Mouse (Mus musculus) intestine, embryonic 16.5 days (tissue): ENCODE results near the gene Pbp2. TPM values are rescaled to one million over a fixed set of nuclear protein-coding genes. Genes with fewer than 3 reads are reported as not detected.

ENCODE experiments used
- ATAC-seq: fragments of 200-750 bp; cut with Nextera tagmentation; 2 replicates; pipeline ENCODE4 v1.8.0; 2017; ENCODE audit warnings: moderate TSS enrichment, moderate library complexity
- H3K27ac ChIP-seq: fragments of 300-500 bp; sonication (generic); 2 replicates; pipeline ENCODE4 v1.5.1; 2014; ENCODE audit warnings: mild to moderate bottlenecking, low read length
- H3K27me3 ChIP-seq: fragments of 300-500 bp; sonication (generic); replicated peaks from 2 replicates; pipeline ENCODE4 v1.6.1; 2014; ENCODE audit warnings: low read length, control low read depth, mixed read lengths; ENCODE audit not compliant: control insufficient read depth, insufficient read depth
- H3K36me3 ChIP-seq: fragments of 300-500 bp; sonication (generic); 2 replicates; pipeline ENCODE4 v1.6.1; 2014; ENCODE audit warnings: low read length, control low read depth; ENCODE audit not compliant: control insufficient read depth, insufficient read depth
- H3K4me1 ChIP-seq: fragments of 300-500 bp; sonication (generic); 2 replicates; pipeline ENCODE4 v1.6.1; 2014; ENCODE audit warnings: low read length, control low read depth, mixed read lengths; ENCODE audit not compliant: control insufficient read depth, insufficient read depth
- H3K4me2 ChIP-seq: fragments of 300-500 bp; sonication (generic); 2 replicates; pipeline ENCODE4 v1.6.1; 2014; ENCODE audit warnings: low read depth, low read length, control low read depth
- H3K4me3 ChIP-seq: fragments of 300-500 bp; sonication (generic); 2 replicates; pipeline ENCODE4 v1.5.1; 2014; ENCODE audit warnings: mild to moderate bottlenecking, low read length
- H3K9ac ChIP-seq: fragments of 300-500 bp; sonication (generic); 2 replicates; pipeline ENCODE4 v1.6.1; 2014; ENCODE audit warnings: low read depth, low read length
- H3K9me3 ChIP-seq: fragments of 300-500 bp; sonication (generic); 2 replicates; pipeline ENCODE4 v1.6.1; 2016; ENCODE audit warnings: low read length, control low read depth; ENCODE audit not compliant: control insufficient read depth
- whole genome bisulfite sequencing: fragments of 180-500 bp; shearing (Covaris S2); extraction: QIAGEN DNeasy Blood & Tissue Kit; methylation state at CpG from one replicate; pipeline ENCODE4 v1.1.7; 2014; 5-methylcytosine and 5-hydroxymethylcytosine counted together
- polyA plus RNA-seq: library from polyadenylated mRNA; unstranded; fragments of >200 nt; fragmentation: Nextera tagmentation; extraction: Ambion mirVana; gene quantifications from 2 replicates; pipeline ENCODE4 v1.2.1, GENCODE M21; 2015

Gene Pbp2
- polyA plus RNA-seq, 1 experiment from 2014 or later = 0.10 TPM

DNA sequence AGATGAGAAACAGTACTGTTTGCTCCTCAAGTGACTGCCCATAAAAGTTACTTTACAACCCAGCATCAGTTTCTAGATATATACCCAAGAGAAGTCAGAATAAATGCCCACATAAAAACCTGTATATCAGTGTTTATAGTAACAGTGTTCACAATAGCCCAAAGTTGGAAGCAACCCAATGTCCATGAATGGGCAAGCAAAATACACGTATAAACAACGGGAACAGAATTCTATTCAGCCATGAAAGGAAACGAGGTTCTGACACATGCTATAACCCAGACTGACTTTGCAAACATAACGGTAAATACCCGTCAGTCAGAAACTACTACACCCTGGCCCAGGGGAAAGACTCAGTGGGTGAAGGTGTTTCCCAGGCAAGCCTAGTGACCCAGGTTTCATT, 1.8 kb upstream of the Pbp2 start:
- WGBS = 63% methylated on average over 5 of the region's 5 CpGs
- Histone ChIP-seq H3K9me3 (no peaks in the 10 kb centered on the region; the same call in 1 of the 2 replicates), H3K4me1 (no peaks in the 10 kb centered on the region; the same call in 1 of the 2 replicates)

GRCm38 (mm10) chr6:135304576-135305260, 5.5 kb downstream of the Pbp2 start:
- Histone ChIP-seq H3K4me3 (no peak overlapping the region), H3K27me3 (no peaks in the 10 kb centered on the region), H3K36me3 (no peaks in the 10 kb centered on the region), H3K9ac (no peak overlapping the region), H3K9me3 (no peaks in the 10 kb centered on the region; the same call in 1 of the 2 replicates), H3K4me2 (no peak overlapping the region), H3K4me1 (peaks cover 2% of the 10 kb centered on the region; the same call in 1 of the 2 replicates), H3K27ac (no peak overlapping the region)
- WGBS = 47% methylated on average over 7 of the region's 7 CpGs
- ATAC-seq = peak; percentile 68

More for the DNA sequence above, 1.8 kb upstream of the Pbp2 start:
- H3K36me3 ChIP-seq = no peaks in the 10 kb centered on the region
- no peak for ATAC-seq
- no peak overlapping the region for H3K4me3 ChIP-seq
- H3K27ac ChIP-seq = no peak overlapping the region
- H3K9ac ChIP-seq = no peak overlapping the region
- no peak overlapping the region for H3K4me2 ChIP-seq
- no peaks in the 10 kb centered on the region for H3K27me3 ChIP-seq

- 62% methylated on average over 10 of the region's 10 CpGs for WGBS
- Histone ChIP-seq H3K27ac (no peak overlapping the region), H3K4me3 (no peak overlapping the region), H3K9ac (no peak overlapping the region), H3K9me3 (no peaks in the 10 kb centered on the region), H3K4me1 (peaks cover 2% of the 10 kb centered on the region; the same call in 1 of the 2 replicates), H3K4me2 (no peak overlapping the region), H3K27me3 (no peaks in the 10 kb centered on the region), H3K36me3 (no peaks in the 10 kb centered on the region)
- ATAC-seq = peak; percentile 64
These were observed 7.6 kb downstream of the Pbp2 start for GRCm38 (mm10) chr6:135302421-135303125.

DNA sequence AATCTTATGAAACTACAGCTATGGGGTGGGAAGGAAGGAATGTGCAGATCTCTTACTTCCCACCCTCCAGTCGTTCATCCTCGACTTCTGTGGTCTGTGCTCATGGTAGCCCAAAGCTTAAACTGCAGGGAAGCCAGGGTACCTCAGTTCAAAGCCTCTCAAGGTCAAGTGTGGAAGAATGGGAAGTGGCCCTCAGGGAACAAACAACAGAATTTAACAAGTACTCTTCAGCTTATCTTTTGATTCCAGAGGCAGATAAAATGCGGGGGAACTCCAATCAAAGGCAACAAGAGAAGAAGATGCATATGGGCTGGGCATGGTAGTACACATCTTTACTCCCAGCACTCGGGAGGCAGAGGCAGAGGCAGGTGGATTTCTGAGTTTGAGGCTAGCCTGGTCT, 9.7 kb downstream of the Pbp2 start:
- H3K9ac ChIP-seq = no peak overlapping the region
- H3K36me3 ChIP-seq = no peaks in the 10 kb centered on the region
- ATAC-seq = no peak
- H3K4me3 ChIP-seq = no peak overlapping the region
- H3K4me2 ChIP-seq = no peak overlapping the region
- WGBS = 83% methylated on average over 4 of the region's 4 CpGs
- H3K27me3 ChIP-seq = no peaks in the 10 kb centered on the region
- H3K9me3 ChIP-seq = no peaks in the 10 kb centered on the region
- no peak overlapping the region for H3K27ac ChIP-seq
- H3K4me1 ChIP-seq = peaks cover 2% of the 10 kb centered on the region; the same call in 1 of the 2 replicates

DNA sequence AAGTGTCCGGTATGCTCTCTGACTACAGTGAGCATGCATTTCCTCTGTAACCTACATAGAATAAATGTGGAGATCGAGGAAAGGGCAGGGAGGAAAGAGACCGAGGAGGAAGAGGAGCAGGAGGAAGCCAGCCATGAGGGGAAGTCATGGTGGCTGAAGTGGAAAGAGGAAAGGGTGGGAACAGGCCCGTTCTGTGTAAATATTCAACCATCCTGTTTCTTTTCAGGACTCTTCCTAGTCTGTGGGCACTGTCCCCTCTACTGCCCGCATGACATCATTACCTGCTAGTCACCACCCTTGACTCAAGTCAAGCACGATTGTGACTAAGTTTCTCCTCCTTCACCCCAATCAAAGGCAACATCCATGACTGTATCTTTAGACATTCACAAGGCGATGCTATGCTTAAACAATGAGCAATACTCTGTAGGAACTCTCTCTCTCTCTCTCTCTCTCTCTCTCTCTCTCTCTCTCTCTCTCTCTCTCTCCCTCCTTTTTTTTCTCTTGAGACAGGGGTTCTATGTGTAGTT, 11.1 kb downstream of the Pbp2 start:
- Histone ChIP-seq H3K9me3 (no peaks in the 10 kb centered on the region), H3K4me2 (no peak overlapping the region), H3K36me3 (no peaks in the 10 kb centered on the region), H3K27me3 (no peaks in the 10 kb centered on the region), H3K27ac (no peak overlapping the region), H3K4me1 (no peaks in the 10 kb centered on the region), H3K4me3 (no peak overlapping the region), H3K9ac (no peak overlapping the region)
- 79% methylated on average over 7 of the region's 7 CpGs for WGBS
- ATAC-seq = no peak

DNA sequence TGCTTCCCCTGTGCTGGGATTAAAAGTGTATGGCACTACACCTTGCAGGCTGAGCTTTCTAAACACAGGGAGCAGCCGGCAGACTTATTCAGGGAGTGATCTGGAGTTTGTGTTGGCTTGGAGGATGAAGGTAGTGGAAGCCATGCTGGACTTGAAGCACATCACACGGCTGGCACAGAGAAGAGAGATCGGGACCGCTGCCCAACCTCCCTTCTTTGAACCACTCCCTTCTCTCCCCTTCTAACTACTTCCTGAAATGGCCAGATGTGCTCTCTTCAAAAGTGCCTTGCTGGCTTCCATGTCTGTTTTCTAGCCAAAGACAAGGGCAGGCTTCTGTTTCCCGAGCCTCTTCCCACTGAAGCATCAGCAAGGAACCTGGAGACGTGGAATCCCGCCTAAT, 12.6 kb downstream of the Pbp2 start:
- no peaks in the 10 kb centered on the region for H3K4me1 ChIP-seq
- no peak overlapping the region for H3K4me2 ChIP-seq
- 81% methylated on average over 7 of the region's 7 CpGs for WGBS
- no peaks in the 10 kb centered on the region for H3K9me3 ChIP-seq
- H3K9ac ChIP-seq = no peak overlapping the region
- no peaks in the 10 kb centered on the region for H3K36me3 ChIP-seq
- no peak overlapping the region for H3K27ac ChIP-seq
- no peaks in the 10 kb centered on the region for H3K27me3 ChIP-seq
- H3K4me3 ChIP-seq = no peak overlapping the region
- ATAC-seq = no peak

DNA sequence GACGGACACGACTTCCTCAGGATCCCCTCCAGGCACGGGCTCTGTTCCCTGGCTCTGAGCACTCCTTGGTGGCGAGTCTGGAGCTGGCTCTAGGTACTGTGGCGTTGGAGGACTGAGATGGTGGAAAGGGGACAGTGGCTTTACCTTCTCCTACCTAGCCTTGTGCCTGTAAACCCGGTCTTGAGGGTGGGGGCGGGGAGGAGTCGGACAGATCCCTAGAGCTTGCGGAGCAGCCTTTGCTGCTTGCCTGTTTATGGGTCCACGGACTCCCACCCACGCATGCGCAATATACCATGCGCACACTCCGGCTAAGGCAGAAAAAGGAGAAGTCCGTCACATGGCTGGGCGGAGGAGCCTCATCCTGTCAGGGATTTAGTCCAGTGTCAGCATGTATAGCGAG, 13.9 kb downstream of the Pbp2 start:
- no peak for ATAC-seq

DNA sequence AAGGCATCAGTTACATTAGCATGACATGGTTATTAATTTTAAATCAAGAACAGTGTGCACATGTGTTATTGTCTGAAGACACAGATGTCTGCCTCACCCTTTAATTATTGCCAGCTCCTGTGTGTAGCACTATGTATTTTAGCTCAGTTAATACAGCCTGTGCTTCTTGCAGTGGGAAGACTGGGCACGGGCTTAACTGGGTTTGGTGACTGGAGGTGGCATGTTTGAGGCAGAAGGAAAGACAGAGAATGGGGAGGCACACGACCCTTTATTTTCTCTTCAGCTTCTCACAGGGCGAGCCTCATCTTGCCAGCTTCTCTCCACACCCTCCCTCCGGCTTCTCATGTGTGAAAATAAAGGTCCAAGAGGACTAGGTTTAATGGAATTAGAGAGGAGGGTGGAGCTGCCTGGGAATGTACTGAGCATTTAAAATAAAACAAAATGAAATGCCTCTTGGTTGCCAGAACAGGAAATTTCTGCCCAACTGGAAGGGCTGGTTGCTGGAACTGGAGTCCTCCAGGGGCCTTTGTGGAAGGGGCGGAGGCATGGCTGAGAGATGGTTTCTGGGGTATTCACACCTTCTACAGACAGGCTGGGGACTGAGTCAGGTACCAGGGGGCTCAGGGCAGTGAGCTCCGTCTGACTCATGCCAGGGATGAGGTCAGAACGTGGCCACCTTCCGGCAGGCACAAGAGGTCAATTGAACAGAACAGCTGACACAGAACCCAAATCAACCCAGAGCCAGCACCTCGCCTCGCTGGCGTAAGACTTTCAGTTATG, 14.9 kb downstream of the Pbp2 start:
- WGBS = 69% methylated on average over 11 of the region's 11 CpGs
- Histone ChIP-seq H3K27ac (no peak overlapping the region), H3K27me3 (no peaks in the 10 kb centered on the region), H3K4me1 (no peaks in the 10 kb centered on the region), H3K36me3 (no peaks in the 10 kb centered on the region), H3K4me2 (no peak overlapping the region), H3K9ac (no peak overlapping the region), H3K9me3 (no peaks in the 10 kb centered on the region), H3K4me3 (no peak overlapping the region)
- no peak for ATAC-seq

More for the DNA sequence above, 13.9 kb downstream of the Pbp2 start:
- Histone ChIP-seq H3K4me3 (no peak overlapping the region), H3K4me2 (no peak overlapping the region), H3K9ac (no peak overlapping the region), H3K4me1 (no peaks in the 10 kb centered on the region), H3K9me3 (no peaks in the 10 kb centered on the region), H3K27me3 (no peaks in the 10 kb centered on the region), H3K27ac (no peak overlapping the region), H3K36me3 (no peaks in the 10 kb centered on the region)
- 63% methylated on average over 17 of the region's 17 CpGs for WGBS

- Histone ChIP-seq H3K4me3 (no peak overlapping the region), H3K27me3 (no peaks in the 10 kb centered on the region), H3K9me3 (no peaks in the 10 kb centered on the region), H3K4me2 (no peak overlapping the region), H3K27ac (no peak overlapping the region), H3K4me1 (no peaks in the 10 kb centered on the region), H3K36me3 (no peaks in the 10 kb centered on the region), H3K9ac (no peak overlapping the region)
- no peak for ATAC-seq
- 68% methylated on average over 6 of the region's 6 CpGs for WGBS
These were observed 16.1 kb downstream of the Pbp2 start for GRCm38 (mm10) chr6:135294150-135294549.
